Mouse (Mus musculus): ENCODE data around the gene Dpep2nb. TPM values are rescaled to one million over a fixed set of nuclear protein-coding genes. Genes with fewer than 3 reads are reported as not detected.
"Not testable (repeated sequence)": the region's sequence is repeated elsewhere in the genome, so short reads cannot be mapped to it uniquely, and the experiment has no call there.

Dpep2nb gene
- polyA plus RNA-seq, 1 experiment from 2014 or later = not detected

- Histone ChIP-seq H3K4me2 (no peak overlapping the region), H3K27ac (no peak overlapping the region), H3K4me1 (no peaks in the 10 kb centered on the region), H3K9ac (no peak overlapping the region), H3K27me3 (no peaks in the 10 kb centered on the region), H3K4me3 (no peak overlapping the region), H3K36me3 (peaks cover 25% of the 10 kb centered on the region), H3K9me3 (no peaks in the 10 kb centered on the region)
- 89% methylated on average over 10 of the region's 10 CpGs for WGBS
- ATAC-seq (ENCODE audit: insufficient number of reproducible peaks, low FRiP score, low TSS enrichment, low read depth) = no peak
Measured at GRCm38 (mm10) chr8:106038721-106039120, 32.9 kb upstream of the Dpep2nb start.

DNA sequence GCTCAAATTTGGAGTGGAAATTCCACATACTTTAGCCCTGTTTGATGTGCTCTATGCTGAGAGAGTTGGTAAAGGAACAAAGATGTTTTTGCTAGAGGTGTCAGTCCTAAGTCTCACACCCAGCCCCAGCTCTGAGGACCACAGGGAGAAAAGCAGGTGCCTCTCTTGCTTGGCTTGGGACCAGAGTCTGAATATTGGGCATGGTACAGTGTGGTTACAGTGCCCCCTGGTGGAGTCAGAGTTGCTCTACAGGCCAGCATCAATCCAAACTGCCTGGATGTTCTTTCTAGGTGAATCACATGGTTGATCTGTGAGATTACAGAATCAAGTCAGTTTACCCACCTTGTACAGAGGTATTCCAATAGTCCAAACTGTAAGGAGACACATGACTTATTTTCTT, 16.7 kb upstream of the Dpep2nb start:
- H3K4me2 ChIP-seq = no peak overlapping the region
- H3K36me3 ChIP-seq = peaks cover 34% of the 10 kb centered on the region
- no peaks in the 10 kb centered on the region for H3K4me1 ChIP-seq
- H3K9ac ChIP-seq = no peak overlapping the region
- H3K4me3 ChIP-seq = no peak overlapping the region
- no peak for ATAC-seq (ENCODE audit: insufficient number of reproducible peaks, low FRiP score, low TSS enrichment, low read depth)
- H3K27me3 ChIP-seq = no peaks in the 10 kb centered on the region
- no peaks in the 10 kb centered on the region for H3K9me3 ChIP-seq
- no peak overlapping the region for H3K27ac ChIP-seq

GRCm38 (mm10) chr8:106018039-106018438, 12.3 kb upstream of the Dpep2nb start:
- 89% methylated on average over 3 of the region's 3 CpGs for WGBS
- no peak overlapping the region for H3K9ac ChIP-seq
- no peaks in the 10 kb centered on the region for H3K4me1 ChIP-seq
- no peak overlapping the region for H3K4me3 ChIP-seq
- no peak for ATAC-seq (ENCODE audit: insufficient number of reproducible peaks, low FRiP score, low TSS enrichment, low read depth)
- no peaks in the 10 kb centered on the region for H3K27me3 ChIP-seq
- no peaks in the 10 kb centered on the region for H3K9me3 ChIP-seq
- H3K4me2 ChIP-seq = no peak overlapping the region
- no peak overlapping the region for H3K27ac ChIP-seq
- peaks cover 43% of the 10 kb centered on the region for H3K36me3 ChIP-seq

- H3K36me3 ChIP-seq = peaks cover 43% of the 10 kb centered on the region
- H3K27me3 ChIP-seq = no peaks in the 10 kb centered on the region
- H3K9ac ChIP-seq = no peak overlapping the region
- H3K4me1 ChIP-seq = no peaks in the 10 kb centered on the region
- H3K27ac ChIP-seq = no peak overlapping the region
- no peak for ATAC-seq (ENCODE audit: insufficient number of reproducible peaks, low FRiP score, low TSS enrichment, low read depth)
- H3K4me2 ChIP-seq = no peak overlapping the region
- H3K4me3 ChIP-seq = no peak overlapping the region
- 90% methylated on average over 7 of the region's 7 CpGs for WGBS
- no peaks in the 10 kb centered on the region for H3K9me3 ChIP-seq
Measured at GRCm38 (mm10) chr8:106017130-106017529, 11.4 kb upstream of the Dpep2nb start.

GRCm38 (mm10) chr8:106016284-106016683, 10.5 kb upstream of the Dpep2nb start:
- Histone ChIP-seq H3K36me3 (peaks cover 42% of the 10 kb centered on the region), H3K27ac (no peak overlapping the region), H3K9me3 (no peaks in the 10 kb centered on the region), H3K27me3 (no peaks in the 10 kb centered on the region), H3K9ac (no peak overlapping the region), H3K4me1 (peaks cover 3% of the 10 kb centered on the region; the same call in 1 of the 2 replicates), H3K4me2 (no peak overlapping the region), H3K4me3 (no peak overlapping the region)
- WGBS = 86% methylated on average over 6 of the region's 6 CpGs
- ATAC-seq (ENCODE audit: insufficient number of reproducible peaks, low FRiP score, low TSS enrichment, low read depth) = no peak

- not testable (repeated sequence) for H3K9me3 ChIP-seq; ATAC-seq (ENCODE audit: insufficient number of reproducible peaks, low FRiP score, low TSS enrichment, low read depth); H3K27me3 ChIP-seq; H3K27ac ChIP-seq; H3K9ac ChIP-seq
- Histone ChIP-seq H3K4me2 (peak overlapping the region; percentile 92; the same call in 1 of the 2 replicates), H3K4me1 (peaks cover 16% of the 10 kb centered on the region), H3K4me3 (peak overlapping the region; percentile 91), H3K36me3 (peaks cover 20% of the 10 kb centered on the region)
- WGBS = 82% methylated on average over 8 of the region's 8 CpGs
Measured at GRCm38 (mm10) chr8:106012203-106012602, 6.4 kb upstream of the Dpep2nb start.

- Histone ChIP-seq H3K27me3 (no peaks in the 10 kb centered on the region), H3K4me2 (peak within 1 kb of the TSS; percentile 92), H3K4me1 (peaks cover 16% of the 10 kb centered on the region), H3K4me3 (peak within 1 kb of the TSS; percentile 91), H3K9ac (peak within 1 kb of the TSS; percentile 88), H3K9me3 (no peaks in the 10 kb centered on the region), H3K36me3 (peaks cover 15% of the 10 kb centered on the region), H3K27ac (peak within 1 kb of the TSS; percentile 83)
- 2% methylated on average over 6 of the region's 6 CpGs for WGBS
- ATAC-seq (ENCODE audit: insufficient number of reproducible peaks, low FRiP score, low TSS enrichment, low read depth) = no peak
Measured at GRCm38 (mm10) chr8:106011643-106011986, 5.8 kb upstream of the Dpep2nb start, which contains the start of gene Ddx28. TSS of gene Ddx28 (minus strand) at chr8:106011882.

DNA sequence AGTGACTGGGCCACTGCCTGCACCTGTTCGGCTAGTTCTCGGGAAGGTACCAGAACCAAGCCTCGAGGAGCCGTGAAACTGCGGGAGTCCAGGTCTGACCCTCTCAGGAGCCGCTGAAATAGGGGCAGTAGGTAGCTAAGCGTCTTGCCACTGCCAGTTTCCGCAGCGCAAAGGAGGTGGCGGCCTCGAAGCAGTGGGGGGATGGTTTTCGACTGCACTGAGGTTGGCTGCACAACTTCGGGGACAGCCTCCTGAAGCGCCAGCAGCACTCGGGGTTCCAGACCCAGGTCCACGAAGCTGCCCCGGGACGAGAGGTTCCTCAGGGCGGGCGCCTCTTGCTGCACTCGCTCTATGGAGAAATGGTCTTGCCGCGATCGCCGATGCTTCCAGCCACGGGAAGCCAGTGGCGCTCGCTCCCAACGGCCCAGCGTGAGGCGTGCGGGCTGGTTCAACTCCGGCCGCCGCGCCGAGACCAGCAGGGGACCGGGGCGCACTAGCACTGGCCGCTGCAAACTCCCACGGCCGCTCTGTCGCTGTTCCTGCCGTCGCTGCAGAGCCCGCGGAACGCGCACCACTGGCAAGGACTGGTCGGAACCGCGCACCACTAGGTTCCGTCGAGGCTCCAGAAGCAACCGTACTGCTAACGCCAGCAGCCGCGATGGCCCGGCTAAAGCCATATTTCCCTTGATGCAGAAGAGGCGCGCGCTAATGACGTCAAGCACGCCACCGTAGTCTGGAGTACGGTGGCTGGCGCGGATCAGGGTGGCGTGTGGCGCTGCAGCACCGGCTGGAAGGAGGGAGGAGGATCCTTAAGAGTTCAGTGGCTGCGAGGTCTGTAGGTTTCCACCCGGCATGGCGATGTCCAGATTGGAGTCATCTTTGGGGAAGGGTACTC, 5.2 kb upstream of the Dpep2nb start:
- peak overlapping the region; percentile 88 for H3K9ac ChIP-seq
- H3K4me3 ChIP-seq = peak overlapping the region; percentile 91
- 2% methylated on average over 74 of the region's 74 CpGs for WGBS
- H3K36me3 ChIP-seq = peaks cover 11% of the 10 kb centered on the region
- H3K27ac ChIP-seq = peak overlapping the region; percentile 83
- H3K4me2 ChIP-seq = peak overlapping the region; percentile 92
- no peaks in the 10 kb centered on the region for H3K27me3 ChIP-seq
- ATAC-seq (ENCODE audit: insufficient number of reproducible peaks, low FRiP score, low TSS enrichment, low read depth) = peak; percentile 89
- peaks cover 16% of the 10 kb centered on the region for H3K4me1 ChIP-seq
- no peaks in the 10 kb centered on the region for H3K9me3 ChIP-seq

GRCm38 (mm10) chr8:106007891-106008290, 2.1 kb upstream of the Dpep2nb start:
- H3K9me3 ChIP-seq; H3K4me3 ChIP-seq; H3K36me3 ChIP-seq; H3K9ac ChIP-seq; H3K4me2 ChIP-seq; H3K27ac ChIP-seq; ATAC-seq (ENCODE audit: insufficient number of reproducible peaks, low FRiP score, low TSS enrichment, low read depth); H3K27me3 ChIP-seq: not testable (repeated sequence)
- 70% methylated on average over 3 of the region's 3 CpGs for WGBS
- peaks cover 16% of the 10 kb centered on the region for H3K4me1 ChIP-seq

DNA sequence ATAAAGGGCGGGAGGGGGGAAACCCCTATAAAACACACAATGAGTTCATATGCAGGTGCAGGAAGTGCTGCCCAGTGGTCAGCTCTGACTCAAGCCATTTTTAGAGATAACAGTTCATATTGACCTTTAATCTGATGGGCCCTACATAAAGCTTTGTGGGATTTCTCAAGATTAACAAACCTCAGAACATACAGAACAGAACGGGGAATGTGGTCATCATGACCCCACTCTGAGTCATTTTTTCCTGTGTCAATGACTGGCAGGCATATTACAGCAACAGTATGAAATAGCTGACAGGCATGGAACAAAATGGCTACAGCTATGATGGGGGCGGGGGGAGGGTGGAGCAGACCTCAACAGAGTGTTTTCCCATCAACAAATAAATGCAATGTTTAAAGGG, 1.4 kb upstream of the Dpep2nb start:
- no peaks in the 10 kb centered on the region for H3K27me3 ChIP-seq
- no peaks in the 10 kb centered on the region for H3K9me3 ChIP-seq
- no peak overlapping the region for H3K4me3 ChIP-seq
- no peak overlapping the region for H3K27ac ChIP-seq
- ATAC-seq (ENCODE audit: insufficient number of reproducible peaks, low FRiP score, low TSS enrichment, low read depth) = no peak
- peaks cover 16% of the 10 kb centered on the region for H3K4me1 ChIP-seq
- WGBS = 77% methylated on average over 3 of the region's 3 CpGs
- no peaks in the 10 kb centered on the region; the same call in 1 of the 2 replicates for H3K36me3 ChIP-seq
- H3K4me2 ChIP-seq = no peak overlapping the region
- H3K9ac ChIP-seq = no peak overlapping the region

DNA sequence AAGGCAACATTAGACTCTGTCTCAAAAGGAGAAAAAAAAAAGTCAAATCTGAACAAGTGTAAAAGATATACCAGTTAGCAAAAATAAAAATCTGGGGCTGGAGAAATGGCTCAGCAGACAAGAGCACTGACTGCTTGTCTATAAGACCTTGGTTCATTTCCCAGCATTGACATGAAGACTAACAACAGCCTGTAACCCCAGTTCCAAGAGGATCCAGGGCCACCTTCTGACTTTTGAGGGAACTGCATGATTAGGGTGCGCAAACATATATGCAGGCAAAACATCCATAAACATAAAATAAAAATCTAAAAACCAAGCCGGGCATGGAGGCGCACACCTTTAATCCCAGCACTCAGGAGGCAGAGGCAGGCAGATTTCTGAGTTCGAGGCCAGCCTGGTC, 638 bp upstream of the Dpep2nb start:
- Histone ChIP-seq H3K9ac (no peak overlapping the region), H3K27ac (no peak overlapping the region), H3K36me3 (no peaks in the 10 kb centered on the region; the same call in 1 of the 2 replicates), H3K9me3 (no peaks in the 10 kb centered on the region), H3K4me1 (peaks cover 13% of the 10 kb centered on the region), H3K4me2 (no peak overlapping the region), H3K27me3 (no peaks in the 10 kb centered on the region), H3K4me3 (no peak overlapping the region)
- WGBS = 87% methylated on average over 4 of the region's 4 CpGs
- ATAC-seq (ENCODE audit: insufficient number of reproducible peaks, low FRiP score, low TSS enrichment, low read depth) = no peak

DNA sequence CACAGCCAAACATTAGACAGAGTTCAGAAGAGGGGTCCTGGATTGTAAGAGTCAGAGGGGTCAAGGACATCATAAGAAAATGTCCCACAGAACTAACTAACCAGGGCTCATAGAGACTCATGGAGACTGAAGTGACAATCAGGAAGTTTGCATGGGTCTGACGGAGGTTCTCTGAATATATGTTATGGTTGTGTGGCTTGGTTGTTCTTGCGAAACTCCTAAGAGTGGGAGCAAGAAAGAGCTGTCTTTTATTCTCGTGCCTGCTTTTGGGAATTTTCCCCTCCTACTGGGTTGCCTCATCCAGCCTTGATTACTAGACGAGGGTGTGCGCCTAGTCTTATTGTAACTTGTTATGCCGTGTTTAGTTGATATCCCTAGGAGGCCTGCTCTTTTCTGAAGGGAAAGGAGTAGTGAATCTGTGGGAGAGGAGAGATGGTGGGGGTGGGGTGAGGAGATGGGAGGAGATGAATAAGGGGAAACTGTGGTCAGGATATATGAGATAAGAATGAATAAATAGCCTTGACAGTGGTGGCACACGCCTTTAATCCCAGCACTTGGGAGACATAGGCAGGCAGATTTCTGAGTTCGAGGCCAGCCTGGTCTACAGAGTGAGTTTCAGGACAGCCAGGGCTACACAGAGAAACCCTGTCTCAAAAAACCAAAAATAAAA, 1.1 kb downstream of the Dpep2nb start:
- no peaks in the 10 kb centered on the region for H3K27me3 ChIP-seq
- no peak overlapping the region for H3K9ac ChIP-seq
- H3K27ac ChIP-seq = no peak overlapping the region
- no peak overlapping the region for H3K4me3 ChIP-seq
- H3K4me2 ChIP-seq = no peak overlapping the region
- 0 out of 2 replicates have a peak, but pooled peaks cover 1% of the 10 kb centered on the region for H3K4me1 ChIP-seq
- H3K36me3 ChIP-seq = no peaks in the 10 kb centered on the region; the same call in 1 of the 2 replicates
- 76% methylated on average over 8 of the region's 8 CpGs for whole genome bisulfite sequencing
- no peaks in the 10 kb centered on the region for H3K9me3 ChIP-seq
- ATAC-seq (ENCODE audit: insufficient number of reproducible peaks, low FRiP score, low TSS enrichment, low read depth) = no peak

Data from limb, embryonic 15.5 days (tissue).